Mouse (Mus musculus): Measurements from ENCODE around the gene Umad1. TPM values are rescaled to one million over a fixed set of nuclear protein-coding genes. Genes with fewer than 3 reads are reported as not detected.

Umad1 gene
- polyA plus RNA-seq, 1 experiment, result 28.0 TPM

- TF ChIP-seq POLR2A (IDR thresholded peaks at IDR 0.05; ENCODE audit: borderline replicate concordance, extremely low read depth, insufficient read depth, insufficient read length, poor library complexity, severe bottlenecking) (no peak), CTCF (IDR thresholded peaks at IDR 0.05; ENCODE audit: borderline replicate concordance, extremely low read depth, insufficient read depth, insufficient read length) (no peak)
- DNase-seq (ENCODE audit: low read depth), result peak; percentile 77
Observed at GRCm38 (mm10) chr6:8467667-8468337, 208.7 kb downstream of the Umad1 start.

GRCm38 (mm10) chr6:8469918-8470317 is 210.8 kb downstream of the Umad1 start:
- DNase-seq (ENCODE audit: low read depth), result no peak
- no peak for TF ChIP-seq CTCF (IDR thresholded peaks at IDR 0.05; ENCODE audit: borderline replicate concordance, extremely low read depth, insufficient read depth, insufficient read length)
- no peak for TF ChIP-seq POLR2A (IDR thresholded peaks at IDR 0.05; ENCODE audit: borderline replicate concordance, extremely low read depth, insufficient read depth, insufficient read length, poor library complexity, severe bottlenecking)

GRCm38 (mm10) chr6:8472125-8472524 is 213.0 kb downstream of the Umad1 start:
- no peak for DNase-seq (ENCODE audit: low read depth)
- TF ChIP-seq CTCF (IDR thresholded peaks at IDR 0.05; ENCODE audit: borderline replicate concordance, extremely low read depth, insufficient read depth, insufficient read length) (no peak), POLR2A (IDR thresholded peaks at IDR 0.05; ENCODE audit: borderline replicate concordance, extremely low read depth, insufficient read depth, insufficient read length, poor library complexity, severe bottlenecking) (no peak)

GRCm38 (mm10) chr6:8472915-8473314 is 213.8 kb downstream of the Umad1 start:
- TF ChIP-seq POLR2A (IDR thresholded peaks at IDR 0.05; ENCODE audit: borderline replicate concordance, extremely low read depth, insufficient read depth, insufficient read length, poor library complexity, severe bottlenecking), result no peak
- no peak for TF ChIP-seq CTCF (IDR thresholded peaks at IDR 0.05; ENCODE audit: borderline replicate concordance, extremely low read depth, insufficient read depth, insufficient read length)
- no peak for DNase-seq (ENCODE audit: low read depth)

GRCm38 (mm10) chr6:8473498-8473897 is 214.4 kb downstream of the Umad1 start:
- TF ChIP-seq CTCF (IDR thresholded peaks at IDR 0.05; ENCODE audit: borderline replicate concordance, extremely low read depth, insufficient read depth, insufficient read length) (no peak), POLR2A (IDR thresholded peaks at IDR 0.05; ENCODE audit: borderline replicate concordance, extremely low read depth, insufficient read depth, insufficient read length, poor library complexity, severe bottlenecking) (no peak)
- peak; percentile 35 for DNase-seq (ENCODE audit: low read depth)

GRCm38 (mm10) chr6:8474316-8474715 is 215.2 kb downstream of the Umad1 start:
- no peak for DNase-seq (ENCODE audit: low read depth)
- TF ChIP-seq CTCF (IDR thresholded peaks at IDR 0.05; ENCODE audit: borderline replicate concordance, extremely low read depth, insufficient read depth, insufficient read length), result no peak
- TF ChIP-seq POLR2A (IDR thresholded peaks at IDR 0.05; ENCODE audit: borderline replicate concordance, extremely low read depth, insufficient read depth, insufficient read length, poor library complexity, severe bottlenecking), result no peak

GRCm38 (mm10) chr6:8474820-8475219 is 215.7 kb downstream of the Umad1 start:
- no peak for DNase-seq (ENCODE audit: low read depth)
- no peak for TF ChIP-seq CTCF (IDR thresholded peaks at IDR 0.05; ENCODE audit: borderline replicate concordance, extremely low read depth, insufficient read depth, insufficient read length)
- no peak for TF ChIP-seq POLR2A (IDR thresholded peaks at IDR 0.05; ENCODE audit: borderline replicate concordance, extremely low read depth, insufficient read depth, insufficient read length, poor library complexity, severe bottlenecking)

- peak; percentile 35 for DNase-seq (ENCODE audit: low read depth)
- no peak for TF ChIP-seq CTCF (IDR thresholded peaks at IDR 0.05; ENCODE audit: borderline replicate concordance, extremely low read depth, insufficient read depth, insufficient read length)
- TF ChIP-seq POLR2A (IDR thresholded peaks at IDR 0.05; ENCODE audit: borderline replicate concordance, extremely low read depth, insufficient read depth, insufficient read length, poor library complexity, severe bottlenecking), result no peak
Observed at GRCm38 (mm10) chr6:8479176-8479575, 220.1 kb downstream of the Umad1 start.

- no peak for DNase-seq (ENCODE audit: low read depth)
- TF ChIP-seq POLR2A (IDR thresholded peaks at IDR 0.05; ENCODE audit: borderline replicate concordance, extremely low read depth, insufficient read depth, insufficient read length, poor library complexity, severe bottlenecking), result no peak
- no peak for TF ChIP-seq CTCF (IDR thresholded peaks at IDR 0.05; ENCODE audit: borderline replicate concordance, extremely low read depth, insufficient read depth, insufficient read length)
Observed at GRCm38 (mm10) chr6:8484437-8485275, 225.6 kb downstream of the Umad1 start.

GRCm38 (mm10) chr6:8485414-8486175 is 226.5 kb downstream of the Umad1 start:
- TF ChIP-seq POLR2A (IDR thresholded peaks at IDR 0.05; ENCODE audit: borderline replicate concordance, extremely low read depth, insufficient read depth, insufficient read length, poor library complexity, severe bottlenecking) (no peak), CTCF (IDR thresholded peaks at IDR 0.05; ENCODE audit: borderline replicate concordance, extremely low read depth, insufficient read depth, insufficient read length) (no peak)
- DNase-seq (ENCODE audit: low read depth), result no peak

Measured in brain, embryonic 14.5 days (tissue).